Comparison of ENCODE assay signal across 9 mouse cellular contexts in the genomic region with DNA sequence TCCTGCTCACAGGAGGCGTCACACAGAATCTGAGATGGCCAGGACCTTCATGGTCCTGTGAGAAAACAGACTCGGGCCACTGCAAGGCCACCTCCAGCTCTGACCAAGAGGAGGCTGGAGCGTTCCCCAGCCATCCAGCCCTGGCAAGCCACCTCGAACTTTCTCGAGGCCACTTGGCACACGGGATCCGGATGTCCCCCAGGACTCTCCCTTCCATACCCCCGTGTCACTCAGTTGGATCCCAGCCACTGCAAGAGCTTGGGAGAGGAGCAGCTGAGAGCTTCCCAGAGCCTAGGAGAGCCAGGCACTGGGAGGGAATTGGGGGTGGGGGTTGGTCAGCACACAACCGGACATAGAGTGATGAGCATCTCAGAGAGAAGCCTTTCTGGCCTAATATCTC. TPM values are rescaled to one million over a fixed set of nuclear protein-coding genes. Genes with fewer than 3 reads are reported as not detected.
DNase-seq lines count a peak whose midpoint lies in the region; ATAC-seq lines count a peak whose summit lies in the region.
"Had no signal": no experiment of that assay in that cellular context is flagged by ENCODE, and none has a peak within 500 bp of the region (broad histone marks: within the 10 kb centered on the region; RNA-seq: fewer than 3 reads in every experiment).

No protein-coding gene starts in this region.

- H3K27me3 ChIP-seq in kidney, embryonic 14.5 days (ENCODE audit: control insufficient read depth, insufficient read depth, low read length), result no peaks in the 10 kb centered on the region
- H3K27me3 ChIP-seq in forebrain, embryonic 11.5 days (ENCODE audit: control insufficient read depth, insufficient read depth, low read length), result no peaks in the 10 kb centered on the region
- H3K27me3 ChIP-seq: neural tube, embryonic 13.5 days had no signal

- H3K4me1 ChIP-seq in kidney, embryonic 14.5 days (ENCODE audit: control insufficient read depth, insufficient read depth, low read length), result no peaks in the 10 kb centered on the region
- no peaks in the 10 kb centered on the region for H3K4me1 ChIP-seq in forebrain, embryonic 11.5 days (replicated peaks; ENCODE audit: control insufficient read depth, insufficient read depth, low read length)
- H3K4me1 ChIP-seq: neural tube, embryonic 13.5 days had no signal

- WGBS in kidney, embryonic 14.5 days, result 90% methylated on average over 9 of the region's 9 CpGs
- WGBS in forebrain, embryonic 11.5 days, result 91% methylated on average over 9 of the region's 9 CpGs

- H3K9ac ChIP-seq in kidney, embryonic 14.5 days (ENCODE audit: low read depth, low read length), result no peak overlapping the region
- no peak overlapping the region for H3K9ac ChIP-seq in forebrain, embryonic 11.5 days (ENCODE audit: low read length)
- H3K9ac ChIP-seq: neural tube, embryonic 13.5 days had no signal

- DNase-seq in kidney, postnatal 10 days, result peak; percentile 72
- DNase-seq in adrenal gland, adult 2 months, result peak; percentile 78
- peak; percentile 57 for DNase-seq in adrenal gland, postnatal 25 days
- peak; percentile 74 to 79 for DNase-seq in heart, postnatal 10 days
- no peak for DNase-seq in forebrain, embryonic 11.5 days (ENCODE audit: low spot score)
- DNase-seq in frontal cortex, postnatal 10 days (ENCODE audit: low spot score in 2 of 2), result no peak

- no peak overlapping the region for H3K4me2 ChIP-seq in kidney, embryonic 14.5 days (replicated peaks; ENCODE audit: low read depth, low read length)
- H3K4me2 ChIP-seq in forebrain, embryonic 11.5 days (ENCODE audit: low read depth, low read length, severe bottlenecking), result no peak overlapping the region
- H3K4me2 ChIP-seq: neural tube, embryonic 13.5 days had no signal

- intact Hi-C loops in heart, postnatal 10 days (cut with DNase I), result no loop called here

- peaks cover 64% of the 10 kb centered on the region for H3K36me3 ChIP-seq in kidney, embryonic 14.5 days (ENCODE audit: control insufficient read depth, insufficient read depth, low read length)
- H3K36me3 ChIP-seq in forebrain, embryonic 11.5 days (ENCODE audit: control insufficient read depth, insufficient read depth, low read length), result no peaks in the 10 kb centered on the region; the same call in 1 of the 2 replicates

- H3K4me3 ChIP-seq in kidney, embryonic 14.5 days (ENCODE audit: low read length), result no peak overlapping the region
- no peak overlapping the region for H3K4me3 ChIP-seq in forebrain, embryonic 11.5 days (ENCODE audit: low read depth, low read length)
- H3K4me3 ChIP-seq: neural tube, embryonic 13.5 days had no signal

- no peaks in the 10 kb centered on the region for H3K9me3 ChIP-seq in kidney, embryonic 14.5 days (ENCODE audit: control insufficient read depth, low read length)
- H3K9me3 ChIP-seq in forebrain, embryonic 11.5 days (ENCODE audit: control insufficient read depth, low read length), result no peaks in the 10 kb centered on the region
- H3K9me3 ChIP-seq: neural tube, embryonic 13.5 days had no signal

- no peak for ATAC-seq in kidney, embryonic 14.5 days (ENCODE audit: low FRiP score, low TSS enrichment)
- no peak for ATAC-seq in forebrain, embryonic 11.5 days (replicated peaks; ENCODE audit: low FRiP score)

- H3K27ac ChIP-seq in kidney, embryonic 14.5 days (ENCODE audit: low read depth, low read length), result no peak overlapping the region
- no peak overlapping the region for H3K27ac ChIP-seq in forebrain, embryonic 11.5 days (ENCODE audit: low read depth, low read length)
- H3K27ac ChIP-seq: neural tube, embryonic 13.5 days had no signal

RNA-seq across cellular contexts. Expression of a gene that starts 25.5 kb away (rescaled TPM):
- polyA plus RNA-seq in kidney, embryonic 14.5 days (2014; fragmentation: Nextera tagmentation; extraction: Ambion mirVana), result 817 and 919 TPM in 2 replicates
- 1,000 to 10,000 TPM; 1,553 to 3,019 TPM for total RNA-seq in adrenal gland, adult 2 months (2021)
- 4,707 and 5,966 TPM in 2 replicates for polyA plus RNA-seq in adrenal gland, adult 2 months (2012; rRNA removed)
- 3,454 and 3,884 TPM in 2 replicates for total RNA-seq in adrenal gland, postnatal 25 days (2021)
- 1,000 to 10,000 TPM; 1,750 to 1,767 TPM for total RNA-seq in heart, postnatal 10 days (2021)
- polyA plus RNA-seq in forebrain, embryonic 11.5 days (2014; fragmentation: Nextera tagmentation; extraction: Ambion mirVana), result 348 and 407 TPM in 2 replicates
- total RNA-seq: megakaryocyte progenitor cell, adult 5-6 weeks had no signal

Comparison
In these comparisons a context has a peak if more than half of its experiments do, and no peak if none do; other contexts are left out.
1. DNase-seq: peak in kidney, postnatal 10 days (single experiment), adrenal gland, adult 2 months (single experiment), adrenal gland, postnatal 25 days (single experiment) and heart, postnatal 10 days (2 of 2); none in forebrain, embryonic 11.5 days (single experiment) and frontal cortex, postnatal 10 days (0 of 2).